In the genomic region with DNA sequence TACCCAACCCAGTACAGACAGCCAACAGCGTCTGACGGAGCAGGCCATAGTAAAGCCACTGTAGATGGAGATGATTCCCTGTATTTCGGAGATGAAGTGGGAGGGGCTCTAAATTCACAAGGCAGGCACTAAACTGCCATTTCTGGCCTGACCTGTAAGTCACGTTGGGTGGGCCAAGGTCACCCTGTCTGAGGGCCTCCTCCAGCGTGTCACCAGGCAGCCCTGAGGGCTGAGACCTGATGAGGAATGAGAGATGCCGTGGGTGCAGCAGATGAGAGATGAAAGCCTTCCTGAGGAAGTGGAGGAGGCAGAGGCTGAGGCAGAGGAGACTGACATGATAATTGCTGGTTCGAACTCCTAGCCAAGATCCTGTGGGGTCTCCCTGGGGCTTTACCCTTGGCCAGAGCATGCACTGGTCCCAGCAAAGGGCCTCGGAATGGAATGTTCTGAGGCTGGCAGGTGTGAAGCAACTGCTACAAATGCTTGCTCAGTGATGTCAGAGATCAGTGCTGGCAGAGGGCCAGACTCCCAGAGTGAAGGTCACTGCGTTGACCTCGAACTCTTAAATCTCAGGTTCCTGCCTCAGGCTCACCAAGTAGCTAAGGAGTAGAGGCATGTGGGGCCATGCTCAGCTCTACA, we compare ENCODE assay signal across 8 mouse cellular contexts. TPM values are rescaled to one million over a fixed set of nuclear protein-coding genes. Genes with fewer than 3 reads are reported as not detected.
DNase-seq lines count a peak whose midpoint lies in the region; ATAC-seq lines count a peak whose summit lies in the region.

No protein-coding gene starts in this region.

- no peak overlapping the region for H3K4me3 ChIP-seq in midbrain, embryonic 14.5 days (replicated peaks; ENCODE audit: low read depth, low read length)

- WGBS in midbrain, embryonic 14.5 days, result 84% methylated on average over 10 of the region's 10 CpGs

- H3K36me3 ChIP-seq in midbrain, embryonic 14.5 days (ENCODE audit: control insufficient read depth, insufficient read depth, low read length), result no peaks in the 10 kb centered on the region

- no peaks in the 10 kb centered on the region for H3K4me1 ChIP-seq in midbrain, embryonic 14.5 days (ENCODE audit: control insufficient read depth, insufficient read depth, low read length)

- DNase-seq in ovary, adult 18-20 months (ENCODE audit: low spot score), result peak; percentile 48
- no peak for DNase-seq in ovary, postnatal 14 days (ENCODE audit: low spot score)
- peak; percentile 84 for DNase-seq in forelimb bud, embryonic 11.5 days (ENCODE audit: low read depth, low spot score)
- peak; percentile 73 to 74 for DNase-seq in kidney, postnatal 36 days
- DNase-seq in testis, postnatal 10 days (ENCODE audit: low spot score), result peak; percentile 82
- DNase-seq in frontal cortex, postnatal 14 days (ENCODE audit: low spot score in 2 of 2), result no peak
- DNase-seq in midbrain, embryonic 14.5 days, result no peak
- DNase-seq in layer of hippocampus, postnatal 36 days, result no peak

- H3K4me2 ChIP-seq in midbrain, embryonic 14.5 days (ENCODE audit: low read length), result no peak overlapping the region

- ATAC-seq in midbrain, embryonic 14.5 days (ENCODE audit: low FRiP score, low TSS enrichment), result no peak

- H3K27me3 ChIP-seq in midbrain, embryonic 14.5 days (ENCODE audit: control insufficient read depth, insufficient read depth, low read length), result no peaks in the 10 kb centered on the region

- no peaks in the 10 kb centered on the region for H3K9me3 ChIP-seq in midbrain, embryonic 14.5 days (ENCODE audit: control insufficient read depth, low read length)

- H3K27ac ChIP-seq in midbrain, embryonic 14.5 days (replicated peaks; ENCODE audit: low read depth, low read length), result no peak overlapping the region

- H3K9ac ChIP-seq in midbrain, embryonic 14.5 days (replicated peaks; ENCODE audit: low read length), result no peak overlapping the region

RNA-seq across cellular contexts. Expression of gene Proser2, which starts 55.0 kb away (rescaled TPM):
- 4.0 and 4.1 TPM in 2 replicates for polyA plus RNA-seq in midbrain, embryonic 14.5 days (2014; fragmentation: Nextera tagmentation; extraction: Ambion mirVana)
- 1 to 10 TPM; 2.2 to 2.3 TPM for total RNA-seq in layer of hippocampus, postnatal 36 days (2021)

Comparison
In these comparisons a context has a peak if more than half of its experiments do, and no peak if none do; other contexts are left out.
1. DNase-seq: peak in ovary, adult 18-20 months (single experiment), forelimb bud, embryonic 11.5 days (single experiment), kidney, postnatal 36 days (2 of 2) and testis, postnatal 10 days (single experiment); none in ovary, postnatal 14 days (single experiment), frontal cortex, postnatal 14 days (0 of 2), midbrain, embryonic 14.5 days (single experiment) and layer of hippocampus, postnatal 36 days (0 of 2).